Comparison of ENCODE assay signal across 18 mouse cellular contexts in genomic region chr11:55372001-55372400, GRCm38 (mm10). TPM values are rescaled to one million over a fixed set of nuclear protein-coding genes. Genes with fewer than 3 reads are reported as not detected.
DNase-seq lines count a peak whose midpoint lies in the region; TF ChIP-seq lines count a peak whose summit lies in the region.
"Had no signal": no experiment of that assay in that cellular context is flagged by ENCODE, and none has a peak within 500 bp of the region (broad histone marks: within the 10 kb centered on the region; RNA-seq: fewer than 3 reads in every experiment).

No protein-coding gene starts in this region.

- peak; percentile 34 for DNase-seq in adrenal gland, postnatal 14 days
- DNase-seq in adrenal gland, adult 2 months: no peak
- DNase-seq in left cerebral cortex, postnatal 4 days: peak; percentile 50
- DNase-seq in left cerebral cortex, adult 8-10 months (ENCODE audit: low spot score in 2 of 2): no peak
- DNase-seq in Muller cell, postnatal 12 days (ENCODE audit: inconsistent ontology term): peak; percentile 84
- peak; percentile 4 for DNase-seq in brain, embryonic 14.5 days (ENCODE audit: low read depth)
- no peak for DNase-seq in embryonic facial prominence, embryonic 10.5 days (ENCODE audit: low spot score)
- DNase-seq: adrenal gland, postnatal 10 days; cerebellum, adult 11-12 months; cerebellum, adult 8-10 months; embryo, embryonic 11 days; gastrocnemius, postnatal 25 days; heart, adult 18-20 months; heart, postnatal 14 days; heart, postnatal 4 days had no signal

- no peak overlapping the region for H3K27ac ChIP-seq in embryonic facial prominence, embryonic 10.5 days (replicated peaks)
- H3K27ac ChIP-seq: heart, embryonic 13.5 days; hindbrain, embryonic 14.5 days; intestine, embryonic 15.5 days had no signal

- TF ChIP-seq POLR2A in brain, embryonic 14.5 days (IDR thresholded peaks at IDR 0.05; ENCODE audit: borderline replicate concordance, extremely low read depth, insufficient read depth, insufficient read length, poor library complexity, severe bottlenecking): no peak

- TF ChIP-seq CTCF in brain, embryonic 14.5 days (IDR thresholded peaks at IDR 0.05; ENCODE audit: borderline replicate concordance, extremely low read depth, insufficient read depth, insufficient read length): no peak

- H3K4me3 ChIP-seq in embryonic facial prominence, embryonic 10.5 days: no peak overlapping the region
- H3K4me3 ChIP-seq: heart, embryonic 13.5 days; intestine, embryonic 15.5 days had no signal

- H3K27me3 ChIP-seq in embryonic facial prominence, embryonic 10.5 days (replicated peaks; ENCODE audit: low read depth, poor library complexity, severe bottlenecking): peaks cover 7% of the 10 kb centered on the region
- H3K27me3 ChIP-seq: intestine, embryonic 15.5 days had no signal

- WGBS in embryonic facial prominence, embryonic 10.5 days: 32% methylated on average over 6 of the region's 6 CpGs

- intact Hi-C loops in left cerebral cortex, postnatal 4 days (cut with DNase I): no loop called here

- no peaks in the 10 kb centered on the region for H3K9me3 ChIP-seq in embryonic facial prominence, embryonic 10.5 days
- H3K9me3 ChIP-seq: heart, embryonic 13.5 days; intestine, embryonic 15.5 days had no signal

- H3K36me3 ChIP-seq in embryonic facial prominence, embryonic 10.5 days (replicated peaks): no peaks in the 10 kb centered on the region
- H3K36me3 ChIP-seq: heart, embryonic 13.5 days; intestine, embryonic 15.5 days had no signal

- peaks cover 15% of the 10 kb centered on the region for H3K4me1 ChIP-seq in embryonic facial prominence, embryonic 10.5 days
- H3K4me1 ChIP-seq: intestine, embryonic 15.5 days had no signal

RNA-seq across cellular contexts. Expression of gene Fat2, which starts 35.6 kb away (rescaled TPM):
- total RNA-seq in adrenal gland, postnatal 14 days (2021): 0.11 and 0.56 TPM in 2 replicates
- total RNA-seq in adrenal gland, adult 2 months (2021): under 1 TPM; 0.10 to 0.14 TPM
- polyA plus RNA-seq in adrenal gland, adult 2 months (2012; rRNA removed): 0.01 TPM in 1 of 2 replicates, not detected in the other
- total RNA-seq in left cerebral cortex, postnatal 4 days (2021): under 1 TPM; 0.70 to 0.86 TPM
- under 1 TPM; 0.16 to 0.32 (median 0.19) TPM for total RNA-seq in left cerebral cortex, adult 8-10 months (2022)
- polyA plus RNA-seq in brain, embryonic 14.5 days (2012; rRNA removed): 0.18 and 0.51 TPM in 2 replicates
- polyA plus RNA-seq in embryonic facial prominence, embryonic 10.5 days (2016; fragmentation: Nextera tagmentation; extraction: Ambion mirVana): 0.12 and 0.13 TPM in 2 replicates

RNA-seq across cellular contexts. Expression of gene Sparc, which starts 51.0 kb away (rescaled TPM):
- 2,357 and 2,456 TPM in 2 replicates for total RNA-seq in adrenal gland, postnatal 14 days (2021)
- 1,000 to 10,000 TPM; 1,553 to 3,019 TPM for total RNA-seq in adrenal gland, adult 2 months (2021)
- 4,707 and 5,966 TPM in 2 replicates for polyA plus RNA-seq in adrenal gland, adult 2 months (2012; rRNA removed)
- total RNA-seq in left cerebral cortex, postnatal 4 days (2021): 100 to 1,000 TPM; 228 to 243 TPM
- 100 to 1,000 TPM; 217 to 328 (median 260) TPM for total RNA-seq in left cerebral cortex, adult 8-10 months (2022)
- polyA plus RNA-seq in brain, embryonic 14.5 days (2012; rRNA removed): 340 and 497 TPM in 2 replicates
- polyA plus RNA-seq in embryonic facial prominence, embryonic 10.5 days (2016; fragmentation: Nextera tagmentation; extraction: Ambion mirVana): 269 and 310 TPM in 2 replicates

Comparison
In these comparisons a context has a peak if more than half of its experiments do, and no peak if none do; other contexts are left out.
1. DNase-seq: peak in adrenal gland, postnatal 14 days (single experiment), left cerebral cortex, postnatal 4 days (single experiment), Muller cell, postnatal 12 days (single experiment) and brain, embryonic 14.5 days (single experiment); none in adrenal gland, adult 2 months (single experiment), left cerebral cortex, adult 8-10 months (0 of 2) and embryonic facial prominence, embryonic 10.5 days (single experiment).